Mouse (Mus musculus) C2C12 (cell line): ENCODE measurements around the gene Cdc34. TPM values are rescaled to one million over a fixed set of nuclear protein-coding genes. Genes with fewer than 3 reads are reported as not detected.
A peak's percentile ranks its signal among the peaks of the same experiment; 100 is the strongest.

ENCODE experiments used
- H3K27me3 ChIP-seq: one replicate; pipeline ENCODE4 v1.6.1; 2011; ENCODE audit not compliant: control insufficient read depth, insufficient read depth, insufficient read length
- H3K36me3 ChIP-seq: one replicate; pipeline ENCODE4 v1.6.1; 2011; ENCODE audit not compliant: control insufficient read depth, insufficient read depth
- H3K4me3 ChIP-seq: one replicate; pipeline ENCODE4 v1.5.1; 2011; ENCODE audit warnings: mild to moderate bottlenecking, control low read depth; ENCODE audit not compliant: poor library complexity, insufficient read depth, severe bottlenecking
- H3K79me2 ChIP-seq: one replicate; pipeline ENCODE4 v1.6.1; 2011; ENCODE audit not compliant: control insufficient read depth, insufficient read depth
- H3K79me3 ChIP-seq: one replicate; pipeline ENCODE4 v1.6.1; 2011; ENCODE audit warnings: low read depth, control low read depth
- H3ac ChIP-seq: one replicate; pipeline ENCODE3; 2011; ENCODE audit warnings: low read depth; ENCODE audit not compliant: control insufficient read depth, insufficient read length
- CEBPB ChIP-seq: IDR thresholded peaks from one replicate; pipeline ENCODE4 v1.6.1; 2011; ENCODE audit warnings: low read depth, mild to moderate bottlenecking, control low read depth, moderate library complexity
- CTCF ChIP-seq: IDR thresholded peaks from one replicate; pipeline ENCODE4 v1.5.1; 2011; ENCODE audit not compliant: control insufficient read depth, insufficient read depth, insufficient read length
- FOSL1 ChIP-seq: IDR thresholded peaks from one replicate; pipeline ENCODE4 v1.8.0; 2011; ENCODE audit warnings: mild to moderate bottlenecking, low read length; ENCODE audit not compliant: poor library complexity, insufficient read depth, severe bottlenecking
- MAX ChIP-seq: IDR thresholded peaks from one replicate; pipeline ENCODE4 v1.6.1; 2011; ENCODE audit warnings: mild to moderate bottlenecking, control low read depth
- MYOD1 ChIP-seq: IDR thresholded peaks from one replicate; pipeline ENCODE4 v1.6.1; 2011; ENCODE audit warnings: low read depth; ENCODE audit not compliant: control insufficient read depth, insufficient read length
- MYOG ChIP-seq: IDR thresholded peaks from one replicate; pipeline ENCODE4 v1.6.1; 2011; ENCODE audit not compliant: control insufficient read depth, insufficient read length; ENCODE audit errors: extremely low read depth
- USF1 ChIP-seq: IDR thresholded peaks from one replicate; pipeline ENCODE4 v1.6.1; 2011; ENCODE audit warnings: low read depth, mild to moderate bottlenecking, control low read depth, moderate library complexity
- polyA plus RNA-seq: library from polyadenylated mRNA; unstranded; fragments of >200 nt; fragmentation: generic; extraction: Trizol; gene quantifications from one replicate; pipeline ENCODE4 v1.2.1, GENCODE M21; 2012; ENCODE audit warnings: missing spikeins

Cdc34 gene
- polyA plus RNA-seq, 1 experiment, result 235 TPM

GRCm38 (mm10) chr10:79673054-79673453 lies 8.9 kb upstream of the Cdc34 start:
- Histone ChIP-seq H3ac (no peak overlapping the region), H3K27me3 (no peaks in the 10 kb centered on the region), H3K79me2 (peaks cover 23% of the 10 kb centered on the region), H3K4me3 (no peak overlapping the region), H3K79me3 (peaks cover 14% of the 10 kb centered on the region), H3K36me3 (peaks cover 7% of the 10 kb centered on the region)
- TF ChIP-seq CTCF (no peak), MAX (no peak), CEBPB (no peak), MYOG (no peak), FOSL1 (no peak), MYOD1 (no peak)

DNA sequence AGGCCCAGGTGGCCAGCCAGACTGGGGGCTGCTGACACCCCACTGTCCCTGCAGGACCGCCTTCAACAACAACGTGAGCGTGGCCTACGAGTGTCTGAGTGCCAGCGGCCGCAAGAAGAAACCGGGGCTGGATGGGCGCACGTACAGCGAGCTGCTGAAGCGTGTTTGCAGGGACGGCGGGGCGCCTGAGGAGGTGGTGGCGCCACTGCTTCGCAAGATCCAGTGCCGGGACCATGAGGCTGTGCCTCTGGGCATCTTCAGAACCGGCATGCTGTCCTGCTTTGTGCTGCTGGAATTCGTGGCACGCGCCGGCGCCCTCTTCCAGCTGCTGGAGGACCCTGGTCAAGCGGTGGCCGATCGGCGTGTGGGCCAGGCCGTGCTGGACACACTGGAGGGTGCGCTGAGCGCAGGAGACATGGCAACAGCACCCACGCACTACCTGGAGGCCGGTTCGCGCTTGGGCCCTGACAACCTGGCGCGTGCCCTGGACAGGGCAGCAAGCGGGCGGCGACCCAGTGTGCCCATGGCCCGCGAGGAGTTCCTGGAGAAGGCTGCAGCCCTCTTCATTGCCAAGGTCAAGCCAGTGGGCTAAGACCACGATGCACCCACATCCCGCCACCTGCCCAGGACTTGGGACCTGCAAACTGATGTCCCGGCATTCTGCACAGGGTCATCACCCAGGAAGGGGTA lies 6.5 kb upstream of the Cdc34 start:
- peaks cover 5% of the 10 kb centered on the region for H3K79me3 ChIP-seq
- H3ac ChIP-seq, result no peak overlapping the region
- no peaks in the 10 kb centered on the region for H3K27me3 ChIP-seq
- peaks cover 11% of the 10 kb centered on the region for H3K79me2 ChIP-seq
- H3K4me3 ChIP-seq, result no peak overlapping the region
- peaks cover 7% of the 10 kb centered on the region for H3K36me3 ChIP-seq
- TF ChIP-seq MAX, result no peak
- TF ChIP-seq FOSL1, result no peak
- TF ChIP-seq USF1, result no peak
- TF ChIP-seq MYOD1, result no peak
- TF ChIP-seq CEBPB, result no peak

DNA sequence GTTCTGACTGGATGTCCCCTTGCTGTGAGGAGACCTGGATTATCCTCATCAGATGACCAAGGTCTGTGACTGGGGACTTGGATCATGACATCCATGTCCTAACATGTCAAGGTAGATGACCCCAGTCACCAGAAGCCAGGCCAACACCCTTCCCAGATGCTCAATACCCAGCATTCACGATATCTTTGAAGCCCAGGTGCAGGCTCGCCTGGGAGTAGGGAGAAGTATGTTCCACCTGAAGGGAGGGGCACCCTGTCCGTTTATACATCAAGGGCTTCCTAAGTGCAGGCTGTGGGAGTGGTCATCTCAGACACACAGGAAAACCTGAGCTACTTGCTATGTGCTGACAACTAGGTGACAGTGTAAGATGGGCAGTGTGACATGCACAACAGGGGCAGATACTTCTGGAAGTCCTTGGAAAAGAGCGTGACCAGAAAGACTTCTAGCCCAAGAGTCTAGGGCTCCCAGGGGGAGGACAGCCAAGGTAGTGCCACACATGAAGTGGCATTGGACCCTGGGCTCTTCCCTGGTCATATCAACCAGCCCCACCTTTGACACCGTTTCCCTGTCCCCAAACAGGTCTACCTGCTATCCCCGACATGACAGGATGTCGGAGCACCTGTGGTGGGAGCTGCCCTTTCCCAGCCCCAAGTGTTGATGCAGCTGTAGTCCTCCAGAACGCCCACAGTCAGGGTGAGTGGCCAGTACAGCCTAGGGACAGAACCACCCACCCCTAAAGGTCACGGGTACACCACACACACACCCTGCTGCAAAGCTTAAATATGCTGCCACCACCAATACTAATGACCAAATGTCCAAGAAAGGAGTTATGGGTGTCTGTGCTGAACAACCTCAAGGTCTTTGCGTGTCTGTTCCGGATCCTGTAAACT lies 1.1 kb upstream of the Cdc34 start:
- Histone ChIP-seq H3K36me3 (peaks cover 27% of the 10 kb centered on the region), H3K79me3 (peaks cover 35% of the 10 kb centered on the region), H3ac (peak overlapping the region; percentile 63), H3K79me2 (peaks cover 39% of the 10 kb centered on the region), H3K27me3 (no peaks in the 10 kb centered on the region), H3K4me3 (peak overlapping the region; percentile 42)
- TF ChIP-seq MYOD1 (no peak), MAX (no peak), FOSL1 (no peak), CEBPB (no peak), MYOG (no peak), CTCF (no peak), USF1 (no peak)

GRCm38 (mm10) chr10:79682551-79682915 lies 538 bp downstream of the Cdc34 start:
- Histone ChIP-seq H3K27me3 (no peaks in the 10 kb centered on the region), H3ac (peak overlapping the region; percentile 78), H3K36me3 (peaks cover 44% of the 10 kb centered on the region), H3K79me2 (peaks cover 55% of the 10 kb centered on the region), H3K4me3 (peak overlapping the region; percentile 99), H3K79me3 (peaks cover 43% of the 10 kb centered on the region)
- TF ChIP-seq CEBPB (no peak), USF1 (no peak), FOSL1 (no peak), MYOD1 (no peak), MYOG (no peak), CTCF (no peak), MAX (no peak)

- Histone ChIP-seq H3K36me3 (peaks cover 49% of the 10 kb centered on the region), H3ac (peak overlapping the region; percentile 78), H3K79me3 (peaks cover 43% of the 10 kb centered on the region), H3K27me3 (no peaks in the 10 kb centered on the region), H3K4me3 (peak overlapping the region; percentile 99), H3K79me2 (peaks cover 59% of the 10 kb centered on the region)
- TF ChIP-seq FOSL1 (no peak), MYOD1 (peak; percentile 61), CEBPB (no peak), CTCF (peak; percentile 16)
These were observed 1.1 kb downstream of the Cdc34 start for GRCm38 (mm10) chr10:79682916-79683582.
